ENCODE assay signal across 17 mouse cellular contexts in genomic region chr6:77869313-77869712, GRCm38 (mm10).
"Had no signal": no experiment of that assay in that cellular context is flagged by ENCODE, and none has a peak within 500 bp of the region (broad histone marks: within the 10 kb centered on the region; RNA-seq: fewer than 3 reads in every experiment).

No protein-coding gene starts in this region.

- ATAC-seq: intestine, embryonic 16.5 days; liver, embryonic 12.5 days; midbrain, embryonic 13.5 days had no signal

- H3K9me3 ChIP-seq: kidney, embryonic 15.5 days; limb, embryonic 15.5 days; liver, embryonic 12.5 days; midbrain, embryonic 13.5 days; neural tube, embryonic 15.5 days had no signal

- H3K27ac ChIP-seq: kidney, embryonic 15.5 days; limb, embryonic 15.5 days; liver, embryonic 12.5 days; midbrain, embryonic 13.5 days; neural tube, embryonic 15.5 days had no signal

- H3K36me3 ChIP-seq: kidney, embryonic 15.5 days; limb, embryonic 15.5 days; liver, embryonic 12.5 days; midbrain, embryonic 13.5 days; neural tube, embryonic 15.5 days had no signal

- H3K9ac ChIP-seq: kidney, embryonic 15.5 days; limb, embryonic 15.5 days; liver, embryonic 12.5 days; midbrain, embryonic 13.5 days; neural tube, embryonic 15.5 days had no signal

- H3K4me1 ChIP-seq: kidney, embryonic 15.5 days; limb, embryonic 15.5 days; liver, embryonic 12.5 days; midbrain, embryonic 13.5 days; neural tube, embryonic 15.5 days had no signal

- H3K4me3 ChIP-seq: kidney, embryonic 15.5 days; limb, embryonic 15.5 days; liver, embryonic 12.5 days; midbrain, embryonic 13.5 days; myocyte; neural tube, embryonic 15.5 days had no signal

- H3K27me3 ChIP-seq: kidney, embryonic 15.5 days; limb, embryonic 15.5 days; liver, embryonic 12.5 days; midbrain, embryonic 13.5 days; neural tube, embryonic 15.5 days had no signal

- DNase-seq: kidney, adult 2 months; kidney, postnatal 36 days; layer of hippocampus, adult 9-11 months; layer of hippocampus, postnatal 36 days; lung, postnatal 14 days; retina, postnatal 1 day; right cerebral cortex, postnatal 4 days; spleen, adult 18-20 months; thymus, adult 18-20 months; thymus, postnatal 14 days had no signal

- H3K4me2 ChIP-seq: kidney, embryonic 15.5 days; limb, embryonic 15.5 days; liver, embryonic 12.5 days; midbrain, embryonic 13.5 days; neural tube, embryonic 15.5 days had no signal
